Mouse (Mus musculus): ENCODE results near the gene Gm16253.

GRCm38 (mm10) chr3:96597435-96597891 lies 20.7 kb downstream of the Gm16253 start:
- no peak for TF ChIP-seq CTCF (IDR thresholded peaks at IDR 0.05)
- no peak for TF ChIP-seq EP300 (IDR thresholded peaks at IDR 0.05; ENCODE audit: insufficient read depth, low read depth, low read length)
